Mouse (Mus musculus): ENCODE results near the gene Cnot11. TPM values are rescaled to one million over a fixed set of nuclear protein-coding genes. Genes with fewer than 3 reads are reported as not detected.

Gene Cnot11
- polyA plus RNA-seq, 1 experiment from 2014 or later = 25.7 TPM

GRCm38 (mm10) chr1:39505600-39505999, 29.2 kb upstream of the Cnot11 start:
- WGBS = 81% methylated on average over 9 of the region's 9 CpGs
- Histone ChIP-seq H3K9ac (ENCODE audit: low read length) (no peak overlapping the region), H3K4me2 (ENCODE audit: low read depth, low read length, severe bottlenecking) (no peak overlapping the region), H3K36me3 (ENCODE audit: control insufficient read depth, insufficient read depth, low read length) (no peaks in the 10 kb centered on the region), H3K27me3 (ENCODE audit: control insufficient read depth, insufficient read depth, low read length) (no peaks in the 10 kb centered on the region), H3K27ac (ENCODE audit: low read depth, low read length) (no peak overlapping the region), H3K4me1 (replicated peaks; ENCODE audit: control insufficient read depth, insufficient read depth, low read length) (no peaks in the 10 kb centered on the region), H3K9me3 (ENCODE audit: control insufficient read depth, low read length) (no peaks in the 10 kb centered on the region), H3K4me3 (ENCODE audit: low read depth, low read length) (no peak overlapping the region)
- no peak for DNase-seq (ENCODE audit: low spot score)
- no peak for ATAC-seq (replicated peaks; ENCODE audit: low FRiP score)

GRCm38 (mm10) chr1:39511775-39512174, 23.0 kb upstream of the Cnot11 start:
- H3K4me3 ChIP-seq (ENCODE audit: low read depth, low read length) = no peak overlapping the region
- H3K9ac ChIP-seq (ENCODE audit: low read length) = no peak overlapping the region
- H3K9me3 ChIP-seq (ENCODE audit: control insufficient read depth, low read length) = no peaks in the 10 kb centered on the region
- no peaks in the 10 kb centered on the region for H3K4me1 ChIP-seq (replicated peaks; ENCODE audit: control insufficient read depth, insufficient read depth, low read length)
- H3K36me3 ChIP-seq (ENCODE audit: control insufficient read depth, insufficient read depth, low read length) = no peaks in the 10 kb centered on the region
- no peak overlapping the region for H3K4me2 ChIP-seq (ENCODE audit: low read depth, low read length, severe bottlenecking)
- no peaks in the 10 kb centered on the region for H3K27me3 ChIP-seq (ENCODE audit: control insufficient read depth, insufficient read depth, low read length)
- WGBS = 86% methylated on average over 8 of the region's 8 CpGs
- DNase-seq (ENCODE audit: low spot score) = no peak
- no peak for ATAC-seq (replicated peaks; ENCODE audit: low FRiP score)
- no peak overlapping the region for H3K27ac ChIP-seq (ENCODE audit: low read depth, low read length)

DNA sequence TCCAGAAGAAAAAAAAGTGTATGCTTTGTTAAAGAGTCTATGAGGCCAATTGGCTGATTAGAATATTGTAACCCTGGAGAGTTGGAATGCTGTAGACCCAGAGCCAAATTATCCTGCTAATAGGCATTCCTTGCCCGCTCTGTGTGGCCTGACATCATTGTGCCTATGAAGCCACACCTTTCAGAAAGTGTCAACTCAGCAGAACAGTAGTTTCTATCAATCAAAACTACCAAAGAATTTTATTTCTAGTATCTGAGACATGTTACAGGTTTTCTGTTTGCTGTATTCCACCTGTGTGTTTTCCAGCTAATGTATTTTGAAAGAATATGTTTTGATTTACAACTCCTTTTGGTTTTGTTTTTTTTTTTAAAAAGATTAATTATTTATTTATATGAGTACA, 22.6 kb upstream of the Cnot11 start:
- no peak for DNase-seq (ENCODE audit: low spot score)
- Histone ChIP-seq H3K4me3 (ENCODE audit: low read depth, low read length) (no peak overlapping the region), H3K9ac (ENCODE audit: low read length) (no peak overlapping the region), H3K4me1 (replicated peaks; ENCODE audit: control insufficient read depth, insufficient read depth, low read length) (no peaks in the 10 kb centered on the region), H3K9me3 (ENCODE audit: control insufficient read depth, low read length) (no peaks in the 10 kb centered on the region), H3K27ac (ENCODE audit: low read depth, low read length) (no peak overlapping the region), H3K4me2 (ENCODE audit: low read depth, low read length, severe bottlenecking) (no peak overlapping the region), H3K27me3 (ENCODE audit: control insufficient read depth, insufficient read depth, low read length) (no peaks in the 10 kb centered on the region), H3K36me3 (ENCODE audit: control insufficient read depth, insufficient read depth, low read length) (no peaks in the 10 kb centered on the region)
- ATAC-seq (replicated peaks; ENCODE audit: low FRiP score) = no peak
- WGBS = 76% methylated on average over 1 of the region's 1 CpGs

DNA sequence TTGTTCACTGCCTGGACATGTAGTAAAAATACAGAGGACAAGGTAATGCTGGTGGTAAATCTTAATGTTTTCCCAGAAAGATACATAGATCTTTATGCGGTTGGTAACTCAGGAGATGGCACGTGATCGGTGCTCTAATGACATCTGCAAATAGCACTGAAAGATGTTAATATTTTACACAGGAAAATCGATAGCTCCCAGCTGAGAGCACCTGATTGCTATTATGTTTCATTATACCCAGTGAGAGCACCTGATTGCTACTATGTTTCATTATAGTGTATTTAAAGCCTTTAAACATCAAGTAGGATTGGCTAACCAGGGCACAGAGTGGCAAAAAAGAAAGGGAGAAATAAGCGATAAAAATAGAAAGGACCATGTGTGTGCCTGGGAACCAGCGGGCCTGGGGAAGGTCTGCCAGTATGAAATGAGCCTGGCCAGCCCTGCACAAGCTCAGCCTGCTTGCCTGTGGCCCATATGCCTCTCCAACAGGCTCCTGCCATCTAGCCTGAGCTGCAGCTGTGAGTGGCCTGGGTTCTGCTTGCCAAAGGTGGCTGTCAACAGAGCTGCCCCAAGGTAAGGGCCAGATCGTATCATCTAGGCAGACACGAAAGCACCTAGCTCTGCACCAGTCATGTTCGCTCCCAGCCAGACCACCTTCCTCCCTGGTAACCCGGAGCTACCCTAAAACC, 19.3 kb upstream of the Cnot11 start:
- Histone ChIP-seq H3K9me3 (ENCODE audit: control insufficient read depth, low read length) (no peaks in the 10 kb centered on the region; the same call in 1 of the 2 replicates), H3K4me1 (replicated peaks; ENCODE audit: control insufficient read depth, insufficient read depth, low read length) (no peaks in the 10 kb centered on the region), H3K9ac (ENCODE audit: low read length) (no peak overlapping the region), H3K27ac (ENCODE audit: low read depth, low read length) (no peak overlapping the region), H3K4me3 (ENCODE audit: low read depth, low read length) (no peak overlapping the region), H3K36me3 (ENCODE audit: control insufficient read depth, insufficient read depth, low read length) (no peaks in the 10 kb centered on the region), H3K27me3 (ENCODE audit: control insufficient read depth, insufficient read depth, low read length) (no peaks in the 10 kb centered on the region), H3K4me2 (ENCODE audit: low read depth, low read length, severe bottlenecking) (no peak overlapping the region)
- 91% methylated on average over 10 of the region's 10 CpGs for WGBS
- ATAC-seq (replicated peaks; ENCODE audit: low FRiP score) = no peak
- no peak for DNase-seq (ENCODE audit: low spot score)

DNA sequence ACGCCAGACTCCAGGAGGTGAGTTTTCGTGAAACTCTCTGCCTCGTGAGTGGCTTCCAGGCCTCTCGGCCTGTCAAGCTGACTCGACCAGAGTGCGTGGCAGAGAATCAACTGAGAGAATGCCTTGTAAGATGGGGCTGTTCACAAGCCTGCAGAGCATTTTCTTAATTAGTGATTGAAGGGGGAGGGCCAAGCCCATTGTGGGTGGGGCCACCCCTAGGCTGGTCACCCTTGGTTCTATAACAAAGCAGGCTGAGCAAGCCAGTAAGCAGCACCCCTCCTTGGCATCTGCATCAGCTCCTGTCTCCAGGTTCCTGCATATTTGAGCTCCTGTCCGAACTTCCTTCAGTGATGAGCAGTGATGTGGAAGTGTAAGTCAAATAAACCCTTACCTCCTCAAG, 13.5 kb upstream of the Cnot11 start:
- H3K27me3 ChIP-seq (ENCODE audit: control insufficient read depth, insufficient read depth, low read length) = no peaks in the 10 kb centered on the region
- H3K4me1 ChIP-seq (replicated peaks; ENCODE audit: control insufficient read depth, insufficient read depth, low read length) = no peaks in the 10 kb centered on the region
- H3K9me3 ChIP-seq (ENCODE audit: control insufficient read depth, low read length) = no peaks in the 10 kb centered on the region; the same call in 1 of the 2 replicates
- no peaks in the 10 kb centered on the region for H3K36me3 ChIP-seq (ENCODE audit: control insufficient read depth, insufficient read depth, low read length)
- DNase-seq (ENCODE audit: low spot score) (no peak), ATAC-seq (replicated peaks; ENCODE audit: low FRiP score) (no peak)
- WGBS = 91% methylated on average over 7 of the region's 7 CpGs
- H3K4me2 ChIP-seq (ENCODE audit: low read depth, low read length, severe bottlenecking) = no peak overlapping the region
- H3K9ac ChIP-seq (ENCODE audit: low read length) = no peak overlapping the region
- H3K4me3 ChIP-seq (ENCODE audit: low read depth, low read length) = no peak overlapping the region
- H3K27ac ChIP-seq (ENCODE audit: low read depth, low read length) = no peak overlapping the region

DNA sequence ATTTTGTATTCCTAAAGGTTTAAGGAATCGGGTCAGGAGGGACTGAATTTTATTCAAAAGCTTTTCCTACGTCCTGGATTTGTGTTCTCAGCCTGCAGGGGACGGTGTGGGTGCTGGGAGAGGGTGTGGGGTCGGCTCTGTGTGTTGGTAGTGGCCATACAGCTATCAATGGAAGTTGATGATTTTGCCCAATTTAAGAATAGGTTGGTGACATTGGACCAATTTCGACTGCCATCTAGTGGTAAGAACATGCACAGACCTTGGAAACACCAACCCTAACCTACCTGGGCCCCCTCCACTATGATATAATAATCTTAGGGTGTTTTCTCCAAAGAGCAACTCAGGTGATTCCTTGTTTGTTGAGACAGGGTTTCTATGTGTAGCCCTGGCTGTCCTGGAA, 12.3 kb upstream of the Cnot11 start:
- H3K4me3 ChIP-seq (ENCODE audit: low read depth, low read length) = no peak overlapping the region
- no peak overlapping the region for H3K4me2 ChIP-seq (ENCODE audit: low read depth, low read length, severe bottlenecking)
- no peaks in the 10 kb centered on the region for H3K36me3 ChIP-seq (ENCODE audit: control insufficient read depth, insufficient read depth, low read length)
- ATAC-seq (replicated peaks; ENCODE audit: low FRiP score) = no peak
- no peak overlapping the region for H3K9ac ChIP-seq (ENCODE audit: low read length)
- DNase-seq (ENCODE audit: low spot score) = no peak
- H3K27ac ChIP-seq (ENCODE audit: low read depth, low read length) = no peak overlapping the region
- no peaks in the 10 kb centered on the region for H3K4me1 ChIP-seq (replicated peaks; ENCODE audit: control insufficient read depth, insufficient read depth, low read length)
- no peaks in the 10 kb centered on the region for H3K27me3 ChIP-seq (ENCODE audit: control insufficient read depth, insufficient read depth, low read length)
- 30% methylated on average over 5 of the region's 5 CpGs for WGBS
- no peaks in the 10 kb centered on the region; the same call in 1 of the 2 replicates for H3K9me3 ChIP-seq (ENCODE audit: control insufficient read depth, low read length)

GRCm38 (mm10) chr1:39525763-39526162, 9.0 kb upstream of the Cnot11 start:
- DNase-seq (ENCODE audit: low spot score) (no peak), ATAC-seq (replicated peaks; ENCODE audit: low FRiP score) (no peak)
- WGBS = 84% methylated on average over 7 of the region's 7 CpGs
- no peak overlapping the region for H3K27ac ChIP-seq (ENCODE audit: low read depth, low read length)
- H3K4me2 ChIP-seq (ENCODE audit: low read depth, low read length, severe bottlenecking) = no peak overlapping the region
- no peak overlapping the region for H3K9ac ChIP-seq (ENCODE audit: low read length)
- no peaks in the 10 kb centered on the region for H3K4me1 ChIP-seq (replicated peaks; ENCODE audit: control insufficient read depth, insufficient read depth, low read length)
- H3K36me3 ChIP-seq (ENCODE audit: control insufficient read depth, insufficient read depth, low read length) = no peaks in the 10 kb centered on the region
- H3K4me3 ChIP-seq (ENCODE audit: low read depth, low read length) = no peak overlapping the region
- H3K27me3 ChIP-seq (ENCODE audit: control insufficient read depth, insufficient read depth, low read length) = no peaks in the 10 kb centered on the region
- H3K9me3 ChIP-seq (ENCODE audit: control insufficient read depth, low read length) = no peaks in the 10 kb centered on the region

DNA sequence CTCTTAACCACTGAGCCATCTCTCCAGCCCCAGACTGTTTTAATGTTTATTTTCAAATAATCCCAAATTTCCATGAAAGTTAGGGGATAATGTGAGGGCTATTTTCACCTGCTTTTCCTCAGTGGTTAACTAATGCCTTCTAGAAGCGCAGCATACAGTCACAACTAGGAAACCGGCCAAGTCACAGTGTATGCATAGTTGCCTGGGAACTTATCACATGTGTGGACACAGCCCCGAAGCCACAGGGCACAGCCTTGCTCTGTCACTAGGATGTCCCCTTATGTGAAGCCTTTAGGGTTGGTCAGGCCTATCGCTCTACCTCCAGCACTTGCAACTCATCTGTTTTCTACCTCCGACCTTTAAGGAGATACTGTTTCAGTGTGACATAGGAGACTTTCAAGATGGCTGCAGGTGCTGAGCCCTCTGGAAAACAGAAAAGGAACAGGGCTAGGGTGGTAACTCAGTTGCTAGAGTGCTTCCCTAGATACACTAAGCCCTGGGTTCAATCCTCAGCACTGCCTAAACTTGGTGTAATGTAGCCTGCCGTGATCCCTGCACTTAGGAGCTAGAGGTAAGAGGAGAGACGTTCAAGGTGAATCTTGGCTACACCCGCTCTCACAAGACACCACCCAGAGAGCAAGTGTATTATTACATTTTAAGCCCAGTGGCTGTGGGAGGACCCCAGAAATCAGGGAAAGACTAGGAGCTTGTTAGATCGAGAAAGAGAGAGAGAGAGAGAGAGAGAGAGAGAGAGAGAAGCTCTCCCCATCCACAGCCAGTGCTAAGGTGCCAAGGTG, 8.2 kb upstream of the Cnot11 start:
- no peak for ATAC-seq (replicated peaks; ENCODE audit: low FRiP score)
- H3K4me2 ChIP-seq (ENCODE audit: low read depth, low read length, severe bottlenecking) = no peak overlapping the region
- H3K4me1 ChIP-seq (replicated peaks; ENCODE audit: control insufficient read depth, insufficient read depth, low read length) = no peaks in the 10 kb centered on the region
- no peak for DNase-seq (ENCODE audit: low spot score)
- H3K4me3 ChIP-seq (ENCODE audit: low read depth, low read length) = no peak overlapping the region
- no peaks in the 10 kb centered on the region for H3K27me3 ChIP-seq (ENCODE audit: control insufficient read depth, insufficient read depth, low read length)
- 87% methylated on average over 9 of the region's 9 CpGs for WGBS
- H3K9me3 ChIP-seq (ENCODE audit: control insufficient read depth, low read length) = no peaks in the 10 kb centered on the region
- H3K36me3 ChIP-seq (ENCODE audit: control insufficient read depth, insufficient read depth, low read length) = no peaks in the 10 kb centered on the region
- no peak overlapping the region for H3K9ac ChIP-seq (ENCODE audit: low read length)
- no peak overlapping the region for H3K27ac ChIP-seq (ENCODE audit: low read depth, low read length)

DNA sequence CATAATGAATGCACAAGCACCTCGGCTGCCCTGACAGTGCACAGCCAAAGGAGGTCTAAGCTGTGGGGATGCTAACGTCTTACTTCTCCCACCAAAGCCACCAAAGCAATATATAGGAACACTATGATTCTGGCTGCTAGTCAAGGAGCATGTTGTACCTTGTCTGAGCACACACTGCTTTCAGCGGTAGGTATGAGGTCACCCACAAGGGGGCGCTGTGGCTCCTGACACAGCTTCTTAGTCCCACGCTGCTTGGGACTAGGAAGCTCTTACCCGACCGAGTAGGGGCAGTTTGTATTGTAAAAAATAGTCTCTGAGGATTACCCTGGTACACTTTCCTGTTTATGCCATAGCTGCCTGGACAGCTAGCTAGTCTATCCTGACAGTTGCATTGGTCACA, 7.4 kb upstream of the Cnot11 start:
- H3K9ac ChIP-seq (ENCODE audit: low read length) = no peak overlapping the region
- H3K4me2 ChIP-seq (ENCODE audit: low read depth, low read length, severe bottlenecking) = no peak overlapping the region
- H3K9me3 ChIP-seq (ENCODE audit: control insufficient read depth, low read length) = no peaks in the 10 kb centered on the region
- WGBS = 8% methylated on average over 7 of the region's 7 CpGs
- no peaks in the 10 kb centered on the region for H3K4me1 ChIP-seq (replicated peaks; ENCODE audit: control insufficient read depth, insufficient read depth, low read length)
- no peaks in the 10 kb centered on the region for H3K27me3 ChIP-seq (ENCODE audit: control insufficient read depth, insufficient read depth, low read length)
- DNase-seq (ENCODE audit: low spot score) (peak; percentile 89), ATAC-seq (replicated peaks; ENCODE audit: low FRiP score) (no peak)
- no peak overlapping the region for H3K4me3 ChIP-seq (ENCODE audit: low read depth, low read length)
- H3K27ac ChIP-seq (ENCODE audit: low read depth, low read length) = no peak overlapping the region
- H3K36me3 ChIP-seq (ENCODE audit: control insufficient read depth, insufficient read depth, low read length) = no peaks in the 10 kb centered on the region
